Mouse (Mus musculus) heart, embryonic 11.5 days (tissue): ENCODE measurements at regions not wholly inside any gene's neighbourhood (a gene's known extent, or its start where the extent isn't known, plus 50 kb on each side); places are given as distances from the start of the nearest gene placed in this dataset.

Experiments
- ATAC-seq: fragments of 200-750 bp; cut with Nextera tagmentation; replicated peaks from 2 replicates; pipeline ENCODE4 v1.8.0; 2017; ENCODE audit warnings: moderate library complexity; ENCODE audit not compliant: insufficient number of reproducible peaks, low FRiP score, low TSS enrichment
- H3K27ac ChIP-seq: fragments of 300-500 bp; sonication (generic); 2 replicates; pipeline ENCODE4 v1.5.1; 2014; ENCODE audit warnings: mild to moderate bottlenecking, low read depth, low read length
- H3K27me3 ChIP-seq: fragments of 300-500 bp; sonication (generic); 2 replicates; pipeline ENCODE4 v1.6.1; 2014; ENCODE audit warnings: mild to moderate bottlenecking, low read length, mixed read lengths; ENCODE audit not compliant: control insufficient read depth, insufficient read depth
- H3K36me3 ChIP-seq: fragments of 300-500 bp; sonication (generic); 2 replicates; pipeline ENCODE4 v1.6.1; 2014; ENCODE audit warnings: mild to moderate bottlenecking, low read length, moderate library complexity, mixed read lengths; ENCODE audit not compliant: control insufficient read depth, insufficient read depth
- H3K4me1 ChIP-seq: fragments of 300-500 bp; sonication (generic); 2 replicates; pipeline ENCODE4 v1.6.1; 2014; ENCODE audit warnings: low read length; ENCODE audit not compliant: control insufficient read depth, insufficient read depth
- H3K4me2 ChIP-seq: fragments of 300-500 bp; sonication (generic); 2 replicates; pipeline ENCODE4 v1.6.1; 2014; ENCODE audit warnings: mild to moderate bottlenecking, moderate library complexity
- H3K4me3 ChIP-seq: fragments of 300-500 bp; sonication (generic); 2 replicates; pipeline ENCODE4 v1.5.1; 2014; ENCODE audit warnings: low read depth, low read length
- H3K9ac ChIP-seq: fragments of 300-500 bp; sonication (generic); 2 replicates; pipeline ENCODE4 v1.6.1; 2014; ENCODE audit warnings: mild to moderate bottlenecking, low read depth, low read length, moderate library complexity
- H3K9me3 ChIP-seq: fragments of 300-500 bp; sonication (generic); replicated peaks from 2 replicates; pipeline ENCODE4 v1.6.1; 2016; ENCODE audit warnings: low read length; ENCODE audit not compliant: control insufficient read depth
- WGBS: fragments of 180-500 bp; shearing (Covaris S2); extraction: QIAGEN DNeasy Blood & Tissue Kit; methylation state at CpG from one replicate; pipeline ENCODE4 v1.1.7; 2014; ENCODE audit not compliant: insufficient replicate concordance; 5-methylcytosine and 5-hydroxymethylcytosine counted together

DNA sequence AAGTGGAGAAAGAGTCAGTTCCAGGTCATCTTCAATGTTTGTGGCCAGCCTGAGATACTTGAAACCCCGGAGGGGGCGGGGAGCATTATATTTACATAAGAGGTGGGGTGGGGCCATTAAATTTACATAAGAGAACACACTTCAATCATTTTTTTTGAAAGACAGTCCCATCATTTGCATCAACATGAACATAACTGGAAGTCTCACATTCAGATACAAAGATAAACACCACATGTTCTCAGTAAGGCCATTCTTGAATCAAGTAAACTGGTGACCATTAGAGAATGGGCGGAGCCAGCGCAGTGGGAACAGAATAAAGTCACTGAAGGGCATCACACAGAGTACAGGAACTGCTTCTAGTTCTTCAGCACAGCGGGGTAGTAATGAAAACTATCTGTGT, 137.2 kb downstream of the Atp23 start:
- 64% methylated on average over 5 of the region's 5 CpGs for WGBS
- no peaks in the 10 kb centered on the region for H3K9me3 ChIP-seq
- no peaks in the 10 kb centered on the region for H3K27me3 ChIP-seq
- no peak overlapping the region for H3K4me3 ChIP-seq
- no peaks in the 10 kb centered on the region for H3K4me1 ChIP-seq
- no peak overlapping the region for H3K27ac ChIP-seq
- no peak overlapping the region for H3K4me2 ChIP-seq
- no peaks in the 10 kb centered on the region for H3K36me3 ChIP-seq
- ATAC-seq, result no peak; the same call in 1 of the 2 replicates
- no peak overlapping the region for H3K9ac ChIP-seq

DNA sequence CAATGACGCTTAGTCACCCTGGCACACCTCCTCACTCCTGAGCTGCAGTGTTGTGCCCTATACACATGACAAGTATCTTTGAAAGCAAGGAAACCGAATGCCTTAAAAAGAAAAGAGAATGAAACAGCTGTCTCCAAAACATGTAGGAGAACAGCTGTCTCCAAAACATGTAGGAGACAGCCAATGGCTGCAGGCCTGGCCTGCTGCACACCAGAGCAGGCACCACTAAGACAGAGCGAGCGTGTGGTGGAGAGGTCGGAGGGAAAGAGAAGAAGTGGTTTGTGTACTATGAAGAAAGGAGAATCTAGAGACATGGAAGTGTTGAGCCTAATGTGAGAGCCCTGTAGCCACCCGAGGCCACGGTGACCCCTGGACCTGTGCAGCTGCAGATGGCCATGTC, 142.5 kb downstream of the Atp23 start:
- Histone ChIP-seq H3K9me3 (no peaks in the 10 kb centered on the region), H3K36me3 (no peaks in the 10 kb centered on the region), H3K27me3 (no peaks in the 10 kb centered on the region), H3K9ac (no peak overlapping the region), H3K4me2 (no peak overlapping the region), H3K4me3 (no peak overlapping the region), H3K27ac (no peak overlapping the region), H3K4me1 (no peaks in the 10 kb centered on the region)
- no peak for ATAC-seq
- 87% methylated on average over 7 of the region's 7 CpGs for WGBS

DNA sequence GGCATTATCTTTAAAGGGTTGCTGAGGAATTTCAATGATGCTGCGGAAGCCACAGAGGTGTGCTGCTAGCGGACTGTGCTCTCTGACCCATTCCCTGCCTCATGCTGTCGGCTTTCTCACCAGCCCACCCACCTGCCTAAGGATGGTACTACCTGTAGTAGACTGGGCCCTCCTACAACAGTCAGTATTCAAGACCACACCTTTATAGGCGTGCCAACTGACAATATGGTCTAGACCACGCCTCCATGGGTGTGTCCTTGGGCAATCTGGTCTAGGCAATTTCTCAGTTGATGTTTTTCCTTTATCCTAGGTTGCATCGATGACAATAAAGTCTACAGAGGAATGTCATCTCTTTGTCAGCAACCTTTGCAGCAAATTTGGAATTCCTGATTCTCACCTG, 148.0 kb downstream of the Atp23 start:
- Histone ChIP-seq H3K27me3 (no peaks in the 10 kb centered on the region), H3K9ac (no peak overlapping the region), H3K9me3 (no peaks in the 10 kb centered on the region), H3K36me3 (no peaks in the 10 kb centered on the region), H3K4me2 (no peak overlapping the region), H3K4me1 (no peaks in the 10 kb centered on the region), H3K4me3 (no peak overlapping the region), H3K27ac (no peak overlapping the region)
- no peak for ATAC-seq
- WGBS, result 63% methylated on average over 6 of the region's 6 CpGs

DNA sequence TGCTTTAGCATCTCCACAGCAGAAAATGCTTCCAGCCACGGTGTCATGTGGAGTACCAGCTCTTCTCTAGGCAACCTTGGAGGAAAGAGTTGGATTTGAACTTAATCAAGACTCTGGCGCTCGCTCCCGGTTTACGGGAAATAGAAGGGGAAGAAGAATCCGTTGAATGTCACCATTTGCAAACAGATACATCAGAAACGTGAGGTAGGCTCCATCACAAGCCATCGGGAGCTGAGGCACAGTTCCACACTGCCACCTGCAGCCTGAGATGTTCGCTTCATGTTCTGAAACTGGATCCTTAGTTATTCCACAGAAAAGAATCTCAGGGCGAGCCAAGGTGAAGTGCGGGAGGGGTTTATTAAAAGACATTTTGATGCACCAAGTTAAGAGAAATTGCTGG, 148.5 kb downstream of the Atp23 start:
- 51% methylated on average over 11 of the region's 11 CpGs for WGBS
- H3K9ac ChIP-seq, result no peak overlapping the region
- no peak for ATAC-seq
- no peak overlapping the region for H3K27ac ChIP-seq
- H3K9me3 ChIP-seq, result no peaks in the 10 kb centered on the region
- no peaks in the 10 kb centered on the region for H3K4me1 ChIP-seq
- no peak overlapping the region for H3K4me3 ChIP-seq
- H3K4me2 ChIP-seq, result no peak overlapping the region
- H3K27me3 ChIP-seq, result no peaks in the 10 kb centered on the region
- H3K36me3 ChIP-seq, result no peaks in the 10 kb centered on the region

DNA sequence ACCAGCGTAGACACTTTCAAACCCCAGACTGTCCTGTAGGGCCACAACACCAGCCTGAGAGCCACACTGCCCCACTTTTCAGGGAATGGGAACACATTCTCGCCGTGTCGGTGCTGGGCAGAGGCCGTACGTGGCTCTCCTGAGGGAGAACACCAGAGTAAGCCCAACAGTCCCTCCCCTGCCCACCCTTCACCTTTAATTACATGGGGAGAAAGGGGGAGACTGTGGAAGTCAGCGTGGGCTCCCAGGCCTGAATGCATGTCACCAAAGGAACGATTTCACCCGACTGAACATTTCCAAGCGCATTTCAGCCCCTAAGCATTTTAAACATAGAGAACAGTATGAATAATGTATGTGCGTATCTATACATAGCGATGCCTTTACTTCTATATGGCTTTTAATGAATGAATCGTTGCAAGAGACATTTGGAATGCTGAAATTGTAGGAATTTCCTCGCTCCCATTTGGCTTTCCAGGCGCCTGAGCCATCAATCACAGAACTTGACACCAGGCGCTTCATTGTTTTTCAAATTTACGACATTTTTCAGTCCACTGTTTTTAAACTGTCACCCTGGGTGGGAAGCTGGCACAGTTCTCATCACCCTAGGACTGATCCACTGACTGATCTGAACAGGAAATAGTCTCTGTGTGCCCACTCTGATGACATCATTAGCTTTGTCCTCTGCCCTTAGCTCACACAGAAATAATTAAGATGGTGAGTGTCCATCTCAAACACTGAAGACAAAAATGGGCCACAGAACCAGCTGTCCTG, 152.3 kb downstream of the Atp23 start:
- H3K27me3 ChIP-seq, result no peaks in the 10 kb centered on the region
- no peaks in the 10 kb centered on the region for H3K4me1 ChIP-seq
- 68% methylated on average over 17 of the region's 17 CpGs for WGBS
- no peak overlapping the region for H3K27ac ChIP-seq
- ATAC-seq, result no peak
- H3K36me3 ChIP-seq, result no peaks in the 10 kb centered on the region
- H3K4me3 ChIP-seq, result no peak overlapping the region
- H3K9me3 ChIP-seq, result no peaks in the 10 kb centered on the region
- no peak overlapping the region for H3K4me2 ChIP-seq
- no peak overlapping the region for H3K9ac ChIP-seq

DNA sequence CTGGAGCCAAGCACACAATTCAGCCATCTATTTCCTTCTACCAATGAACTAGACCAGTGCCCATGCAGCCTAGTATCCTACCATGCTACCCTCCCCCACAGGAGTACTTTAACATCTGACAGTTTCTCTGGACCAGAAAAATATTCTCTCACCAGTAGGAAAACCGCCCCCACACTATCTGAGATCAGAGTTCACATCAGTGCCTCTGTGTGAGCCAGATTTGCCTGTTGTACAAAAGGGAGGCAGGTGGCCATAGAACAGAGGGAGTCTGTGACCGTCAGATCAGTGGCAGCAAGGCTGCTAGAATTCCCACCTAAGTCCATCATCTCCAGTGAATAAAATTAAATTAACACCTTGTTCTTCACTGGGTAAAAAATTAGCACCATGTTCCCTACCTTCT, 166.5 kb downstream of the Atp23 start:
- H3K4me3 ChIP-seq, result no peak overlapping the region
- H3K9ac ChIP-seq, result no peak overlapping the region
- no peaks in the 10 kb centered on the region for H3K9me3 ChIP-seq
- H3K36me3 ChIP-seq, result no peaks in the 10 kb centered on the region
- ATAC-seq, result no peak
- no peaks in the 10 kb centered on the region for H3K4me1 ChIP-seq
- WGBS, result 57% methylated on average over 2 of the region's 2 CpGs
- H3K27me3 ChIP-seq, result no peaks in the 10 kb centered on the region
- no peak overlapping the region for H3K4me2 ChIP-seq
- no peak overlapping the region for H3K27ac ChIP-seq

DNA sequence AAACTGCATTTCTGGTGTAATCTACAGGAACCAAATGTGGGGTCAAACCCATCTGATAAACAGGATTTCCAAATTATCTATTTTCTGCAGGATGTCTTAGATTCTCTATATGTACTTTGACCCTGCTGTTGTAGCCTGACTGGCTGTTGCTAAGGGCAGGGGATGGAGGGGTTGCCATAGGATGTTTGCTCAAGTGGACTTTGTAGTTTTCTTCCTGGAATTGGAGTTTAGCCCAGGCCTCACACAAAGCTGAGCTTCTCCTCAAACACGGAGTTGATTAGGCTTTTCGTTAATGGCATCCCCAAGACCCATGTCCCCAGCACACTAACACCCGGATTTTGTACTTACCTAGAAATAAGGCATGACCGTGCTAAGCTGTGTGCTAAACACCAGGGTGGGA, 173.3 kb downstream of the Atp23 start:
- no peak overlapping the region for H3K4me3 ChIP-seq
- no peaks in the 10 kb centered on the region for H3K27me3 ChIP-seq
- no peaks in the 10 kb centered on the region for H3K9me3 ChIP-seq
- no peaks in the 10 kb centered on the region for H3K4me1 ChIP-seq
- WGBS, result 72% methylated on average over 4 of the region's 4 CpGs
- H3K27ac ChIP-seq, result no peak overlapping the region
- H3K4me2 ChIP-seq, result no peak overlapping the region
- H3K9ac ChIP-seq, result no peak overlapping the region
- no peaks in the 10 kb centered on the region for H3K36me3 ChIP-seq
- no peak for ATAC-seq

DNA sequence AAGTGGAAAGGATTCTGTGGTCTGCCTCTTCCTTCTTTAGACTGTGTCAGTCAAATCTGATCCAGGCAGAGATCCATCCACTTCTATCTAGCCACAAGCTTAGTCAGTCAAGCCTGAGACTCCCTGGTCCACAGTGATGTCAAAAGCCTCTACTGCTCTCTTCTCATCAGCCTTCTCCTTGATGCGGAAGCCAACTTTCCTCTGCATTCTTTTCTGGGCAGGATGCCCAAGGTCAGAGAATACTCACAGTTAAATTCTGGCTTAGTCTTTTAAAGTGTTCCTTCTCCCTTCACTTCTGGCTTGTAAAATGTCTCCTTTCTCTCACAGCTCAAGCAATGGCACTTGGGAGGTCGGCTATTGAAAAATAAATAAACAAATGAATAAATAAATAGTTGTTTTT, 183.2 kb downstream of the Atp23 start:
- Histone ChIP-seq H3K9me3 (no peaks in the 10 kb centered on the region), H3K4me2 (no peak overlapping the region), H3K36me3 (no peaks in the 10 kb centered on the region), H3K9ac (no peak overlapping the region), H3K27ac (no peak overlapping the region), H3K4me1 (no peaks in the 10 kb centered on the region), H3K27me3 (no peaks in the 10 kb centered on the region), H3K4me3 (no peak overlapping the region)
- WGBS, result 55% methylated on average over 2 of the region's 2 CpGs
- no peak for ATAC-seq

DNA sequence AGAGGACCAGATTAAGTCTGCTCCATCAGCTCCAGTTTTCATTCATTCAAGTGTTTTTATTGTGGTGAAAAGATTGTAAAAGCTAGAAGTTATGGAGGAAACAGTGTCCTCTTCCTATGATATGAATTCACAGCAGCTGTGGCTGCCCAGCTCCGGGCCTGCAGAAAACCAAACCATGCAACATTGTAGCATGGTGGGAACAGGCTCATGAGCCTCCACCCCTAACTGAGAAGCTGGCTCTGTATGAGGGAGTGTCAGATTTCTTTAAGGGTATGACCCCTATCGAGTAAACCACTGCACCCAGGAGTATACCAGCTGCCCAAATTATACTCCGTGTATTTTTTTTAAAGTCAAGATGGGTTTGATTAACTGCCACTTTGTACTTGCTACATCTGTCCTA, 189.4 kb downstream of the Atp23 start:
- no peaks in the 10 kb centered on the region for H3K27me3 ChIP-seq
- no peak overlapping the region for H3K4me2 ChIP-seq
- no peak overlapping the region for H3K27ac ChIP-seq
- 47% methylated on average over 3 of the region's 3 CpGs for WGBS
- H3K4me1 ChIP-seq, result no peaks in the 10 kb centered on the region
- no peak overlapping the region for H3K9ac ChIP-seq
- no peak overlapping the region for H3K4me3 ChIP-seq
- no peak for ATAC-seq
- no peaks in the 10 kb centered on the region for H3K9me3 ChIP-seq
- H3K36me3 ChIP-seq, result no peaks in the 10 kb centered on the region
